Mouse (Mus musculus) spleen, postnatal 4 days (tissue): Measurements from ENCODE around the gene Pex11g.

Experiments used
- DNase-seq, 2 experiments: peaks; one replicate each; pipeline ENCODE4 v3.0.0; 2022; ENCODE audit warnings: low spot score in 2 of 2

Pex11g gene

DNA sequence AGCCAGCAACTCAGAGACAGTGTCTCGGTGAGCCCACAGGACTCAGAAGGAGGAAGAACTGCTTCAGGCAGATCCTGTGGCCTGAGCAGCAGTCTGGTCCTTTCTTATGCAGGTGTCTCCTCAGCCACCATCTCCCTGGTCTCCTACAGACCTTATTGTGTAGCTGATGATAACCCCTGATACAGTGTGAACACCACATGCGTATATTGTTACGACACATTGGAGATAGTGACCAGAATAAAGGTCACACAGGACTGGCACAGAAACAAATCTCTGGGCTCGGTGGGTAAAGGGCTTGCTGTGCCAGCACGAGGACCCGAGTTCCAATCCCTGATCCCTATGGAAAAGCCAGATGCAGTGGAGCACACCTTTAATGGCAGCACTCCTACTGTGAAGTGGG lies 51.8 kb downstream of the Pex11g start:
- no peak for DNase-seq

DNA sequence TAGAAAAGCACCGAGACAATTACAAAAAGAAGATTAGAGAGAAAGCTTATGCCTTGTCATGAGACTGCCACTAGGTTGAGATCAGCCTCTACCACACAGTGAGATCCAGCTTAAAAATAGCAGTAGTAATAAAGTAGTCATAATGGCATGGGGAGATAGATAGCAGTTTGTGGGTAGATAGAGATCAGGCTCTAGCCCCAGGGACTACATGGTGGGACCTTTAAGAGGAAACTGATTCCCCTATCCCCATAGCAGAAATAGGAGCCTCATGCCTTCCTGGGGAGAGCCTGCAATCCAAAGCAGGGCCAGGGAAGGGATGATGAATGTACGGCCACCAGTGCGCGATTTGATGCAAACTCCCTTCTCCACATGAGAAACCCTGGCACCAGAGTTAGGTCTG lies 52.2 kb downstream of the Pex11g start:
- DNase-seq: no peak

DNA sequence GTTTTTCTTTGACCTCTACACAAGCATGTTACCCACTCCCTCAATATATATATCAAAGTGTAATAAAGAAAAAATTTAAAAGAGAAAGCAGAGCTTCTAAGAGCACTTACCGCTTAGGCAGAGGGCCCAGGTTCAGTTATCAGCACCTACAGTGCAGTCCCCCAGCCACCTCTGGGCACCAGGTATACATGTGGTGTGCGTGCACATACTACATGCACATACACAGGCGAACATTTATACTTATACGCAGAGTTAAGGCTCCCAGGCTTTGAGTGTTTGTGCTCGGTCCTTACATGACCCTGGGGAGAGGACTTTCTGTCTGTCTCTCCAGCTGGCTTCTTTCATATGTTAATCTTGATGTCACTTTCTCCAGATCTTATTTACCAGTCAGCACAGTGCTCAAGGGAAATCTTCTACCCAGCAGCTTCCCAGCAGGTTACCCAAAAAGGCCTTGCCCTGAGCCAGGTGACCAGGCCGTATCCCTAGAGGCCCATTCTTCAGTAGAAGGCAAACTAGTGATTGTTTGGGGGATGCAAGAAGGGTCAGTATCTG lies 52.8 kb downstream of the Pex11g start:
- no peak for DNase-seq

DNA sequence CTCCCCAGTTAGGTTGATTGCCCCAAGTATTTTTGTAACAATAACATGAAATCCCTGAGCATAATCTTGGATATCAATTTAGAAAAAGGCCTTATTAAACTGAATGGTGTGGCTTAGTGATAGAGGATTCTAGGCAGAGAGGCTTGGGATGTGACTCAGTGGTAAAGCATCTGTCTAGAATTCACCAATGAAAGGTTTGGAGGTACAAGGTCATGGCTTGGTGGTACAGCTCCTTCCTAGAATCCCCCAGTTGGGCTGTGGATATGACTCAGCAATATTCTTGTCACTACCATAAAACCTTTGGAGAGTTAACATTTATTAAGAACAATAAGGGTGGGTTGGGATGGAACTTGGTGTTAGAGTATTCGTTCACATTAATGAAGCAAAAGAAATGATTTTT lies 54.7 kb downstream of the Pex11g start:
- no peak for DNase-seq

DNA sequence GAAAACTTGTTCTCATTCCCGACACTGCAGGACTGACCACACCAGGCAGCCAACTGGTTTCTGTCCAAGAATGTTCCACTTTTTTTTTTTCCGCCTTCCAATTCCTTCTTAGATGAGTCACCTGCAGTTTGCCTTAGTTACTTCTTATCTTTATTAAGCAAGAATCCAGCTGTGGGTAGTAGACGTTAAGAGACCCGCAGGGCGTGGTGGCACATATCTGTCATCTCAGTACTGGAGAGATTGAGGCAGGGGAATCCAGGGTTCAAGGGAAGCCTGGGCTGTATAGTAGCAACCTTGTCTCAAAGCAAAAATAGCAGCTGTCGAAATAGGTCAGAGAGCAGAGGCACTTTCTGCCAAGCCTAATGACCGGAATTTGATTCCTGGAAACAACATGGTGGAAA lies 55.6 kb downstream of the Pex11g start:
- peak in 1 of 2 experiments; percentile 28 for DNase-seq

DNA sequence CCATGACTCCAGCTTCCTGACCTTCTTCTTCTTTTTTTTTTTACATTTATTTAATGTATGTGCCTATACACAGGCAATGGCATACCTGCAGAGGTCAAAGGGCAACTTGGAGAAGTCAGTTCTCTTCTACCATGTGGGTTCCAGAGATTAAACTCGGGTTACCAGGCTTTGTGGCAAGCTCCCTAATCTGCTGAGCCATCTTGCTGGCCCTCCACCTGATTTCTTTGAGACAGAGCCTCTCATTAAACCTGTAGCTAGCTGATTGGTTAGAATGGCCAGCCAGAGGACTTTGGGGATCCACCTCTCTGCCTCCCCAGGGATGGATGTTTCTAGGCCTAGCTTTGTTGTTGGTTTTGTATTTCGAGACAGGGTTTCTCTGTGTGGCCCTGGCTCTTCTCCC lies 56.4 kb downstream of the Pex11g start:
- DNase-seq: no peak

DNA sequence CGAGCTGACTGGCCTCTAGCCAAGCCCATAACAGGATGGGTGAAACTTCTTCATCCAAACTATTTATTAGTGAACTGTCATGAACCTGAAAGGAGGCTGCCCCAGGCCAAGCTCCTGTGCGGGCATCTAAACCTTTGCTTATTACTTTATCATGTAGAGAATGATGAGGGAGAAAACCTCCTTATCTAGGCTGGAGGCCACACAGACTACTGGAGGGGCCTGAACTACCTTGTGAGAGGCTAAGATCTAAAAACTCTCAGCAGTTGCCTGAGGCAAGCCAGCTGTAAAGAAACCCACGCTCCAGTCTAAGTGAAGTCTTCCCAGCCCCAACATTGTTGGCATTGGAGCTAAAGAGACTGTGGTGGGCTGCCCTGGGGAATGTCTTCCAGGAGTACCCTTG lies 60.1 kb downstream of the Pex11g start:
- DNase-seq: no peak
